Mouse (Mus musculus): ENCODE measurements around the gene Arid1b.

DNA sequence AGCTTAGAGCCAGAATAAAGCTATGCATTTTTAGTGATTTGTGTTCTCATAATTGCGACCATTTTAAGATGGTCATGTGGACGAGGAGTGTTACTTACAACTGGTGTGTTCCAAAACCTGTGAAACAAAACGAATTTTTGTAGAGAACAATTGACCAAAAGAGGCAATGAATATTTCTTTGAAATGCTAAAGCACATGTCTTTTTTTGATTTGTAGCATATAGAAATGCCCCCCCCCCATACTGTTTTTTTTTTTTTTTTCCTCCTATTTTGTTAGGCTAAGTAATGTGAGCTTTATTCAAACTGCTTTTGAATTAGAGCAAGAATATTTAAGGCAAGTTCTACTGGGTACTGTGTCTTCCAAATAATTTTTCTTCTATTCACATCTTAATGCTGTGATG is 3.8 kb downstream of the Arid1b start:
- no peak for TF ChIP-seq POLR2A (IDR thresholded peaks at IDR 0.05; ENCODE audit: low read depth, low read length)
- TF ChIP-seq CTCF (IDR thresholded peaks at IDR 0.05; ENCODE audit: extremely low read depth, insufficient read length, insufficient replicate concordance, low read depth, low read length), result no peak

Measured in small intestine, adult 2 months (tissue).